In genomic region chr2:71533094-71533493, GRCm38 (mm10) we compare ENCODE assay signal across 17 mouse cellular contexts. TPM values are rescaled to one million over a fixed set of nuclear protein-coding genes. Genes with fewer than 3 reads are reported as not detected.
DNase-seq lines count a peak whose midpoint lies in the region; ATAC-seq lines count a peak whose summit lies in the region.
"Had no signal": no experiment of that assay in that cellular context is flagged by ENCODE, and none has a peak within 500 bp of the region (broad histone marks: within the 10 kb centered on the region; RNA-seq: fewer than 3 reads in every experiment).

No protein-coding gene starts in this region.

- peaks cover 38% of the 10 kb centered on the region for H3K4me1 ChIP-seq in embryonic facial prominence, embryonic 15.5 days
- peaks cover 34% of the 10 kb centered on the region for H3K4me1 ChIP-seq in heart, embryonic 10.5 days

- H3K9ac ChIP-seq in embryonic facial prominence, embryonic 15.5 days: no peak overlapping the region
- H3K9ac ChIP-seq: hindbrain, embryonic 13.5 days; liver, embryonic 13.5 days had no signal

- peak; percentile 53 for DNase-seq in embryo, embryonic 10.5 days (ENCODE audit: low spot score)
- no peak for DNase-seq in embryo, embryonic 11 days
- peak; percentile 36 for DNase-seq in NIH3T3 (ENCODE audit: low read depth)
- DNase-seq in induced T-regulatory cell, adult 2 months (ENCODE audit: low read depth): peak; percentile 10
- DNase-seq in heart, embryonic 10.5 days (ENCODE audit: low spot score): no peak
- no peak for DNase-seq in cerebellum, postnatal 4 days (ENCODE audit: low spot score in 2 of 2)
- no peak for DNase-seq in kidney, postnatal 14 days
- DNase-seq: adrenal gland, postnatal 36 days; kidney, adult 2 months; liver, embryonic 13.5 days; thymus, adult 18-20 months had no signal

- 16% methylated on average over 5 of the region's 5 CpGs for WGBS in embryonic facial prominence, embryonic 15.5 days
- WGBS in heart, embryonic 10.5 days: 8% methylated on average over 5 of the region's 5 CpGs

- H3K4me2 ChIP-seq in embryonic facial prominence, embryonic 15.5 days (replicated peaks): no peak overlapping the region
- H3K4me2 ChIP-seq: hindbrain, embryonic 13.5 days; liver, embryonic 13.5 days had no signal

- H3K27me3 ChIP-seq in embryonic facial prominence, embryonic 15.5 days: peaks cover 92% of the 10 kb centered on the region
- H3K27me3 ChIP-seq in heart, embryonic 10.5 days (ENCODE audit: insufficient read depth, poor library complexity, severe bottlenecking): peaks cover 100% of the 10 kb centered on the region
- H3K27me3 ChIP-seq: CH12.LX had no signal

- no peaks in the 10 kb centered on the region for H3K9me3 ChIP-seq in embryonic facial prominence, embryonic 15.5 days (replicated peaks)
- no peaks in the 10 kb centered on the region for H3K9me3 ChIP-seq in heart, embryonic 10.5 days
- H3K9me3 ChIP-seq: hindbrain, embryonic 13.5 days; liver, embryonic 13.5 days; megakaryocyte, embryonic 14.5 days had no signal

- ATAC-seq in embryonic facial prominence, embryonic 15.5 days (ENCODE audit: insufficient number of reproducible peaks, low FRiP score, low TSS enrichment, low read depth): no peak
- ATAC-seq: activated CD4-positive, CD25-positive, alpha-beta regulatory T cell, adult 4 months had no signal

- H3K36me3 ChIP-seq in embryonic facial prominence, embryonic 15.5 days: no peaks in the 10 kb centered on the region
- no peaks in the 10 kb centered on the region for H3K36me3 ChIP-seq in heart, embryonic 10.5 days
- H3K36me3 ChIP-seq: hindbrain, embryonic 13.5 days; liver, embryonic 13.5 days had no signal

- no peak overlapping the region for H3K27ac ChIP-seq in embryonic facial prominence, embryonic 15.5 days (replicated peaks)
- H3K27ac ChIP-seq in heart, embryonic 10.5 days: no peak overlapping the region
- H3K27ac ChIP-seq: hindbrain, embryonic 13.5 days; liver, embryonic 13.5 days had no signal

- peak overlapping the region; percentile 53; the same call in 1 of the 2 replicates for H3K4me3 ChIP-seq in embryonic facial prominence, embryonic 15.5 days (replicated peaks)
- H3K4me3 ChIP-seq in heart, embryonic 10.5 days: no peak overlapping the region
- H3K4me3 ChIP-seq: hindbrain, embryonic 13.5 days had no signal

RNA-seq across cellular contexts. Expression of gene Dlx1, which starts 5.2 kb away (rescaled TPM):
- polyA plus RNA-seq in embryonic facial prominence, embryonic 15.5 days (2015; fragmentation: Nextera tagmentation; extraction: Ambion mirVana): 9.7 and 12.5 TPM in 2 replicates
- polyA plus RNA-seq in heart, embryonic 10.5 days (2016; fragmentation: Nextera tagmentation; extraction: Ambion mirVana): 3.5 and 4.3 TPM in 2 replicates
- polyA plus RNA-seq: activated CD4-positive, CD25-positive, alpha-beta regulatory T cell, adult 4 months had no signal

RNA-seq across cellular contexts. Expression of gene Dlx2, which starts 13.5 kb away (rescaled TPM):
- polyA plus RNA-seq in embryonic facial prominence, embryonic 15.5 days (2015; fragmentation: Nextera tagmentation; extraction: Ambion mirVana): 6.2 and 8.5 TPM in 2 replicates
- 3.0 and 3.9 TPM in 2 replicates for polyA plus RNA-seq in heart, embryonic 10.5 days (2016; fragmentation: Nextera tagmentation; extraction: Ambion mirVana)
- polyA plus RNA-seq: activated CD4-positive, CD25-positive, alpha-beta regulatory T cell, adult 4 months; kidney, adult 2 months; liver, embryonic 13.5 days; urinary bladder, adult 2 months had no signal

Comparison
In these comparisons a context has a peak if more than half of its experiments do, and no peak if none do; other contexts are left out.
1. DNase-seq: peak in embryo, embryonic 10.5 days (single experiment), NIH3T3 (single experiment) and induced T-regulatory cell, adult 2 months (single experiment); none in embryo, embryonic 11 days (single experiment), heart, embryonic 10.5 days (single experiment), cerebellum, postnatal 4 days (0 of 2) and kidney, postnatal 14 days (single experiment).